Mouse (Mus musculus) liver, postnatal 0 days (tissue): ENCODE measurements around the gene St8sia1. TPM values are rescaled to one million over a fixed set of nuclear protein-coding genes. Genes with fewer than 3 reads are reported as not detected.
A peak's percentile ranks its signal among the peaks of the same experiment; 100 is the strongest.

Experiments
- ATAC-seq: fragments of 200-750 bp; cut with Nextera tagmentation; 2 replicates; pipeline ENCODE4 v1.8.0; 2017; ENCODE audit warnings: mild to moderate bottlenecking, moderate library complexity
- DNase-seq: peaks from one replicate; pipeline ENCODE4 v3.0.0-alpha.2; 2016
- H3K27ac ChIP-seq: fragments of 300-500 bp; sonication (generic); 2 replicates; pipeline ENCODE4 v1.5.1; 2014; ENCODE audit warnings: antibody characterized with exemption, moderate library complexity, mild to moderate bottlenecking, low read depth
- H3K27me3 ChIP-seq: fragments of 300-500 bp; sonication (generic); 2 replicates; pipeline ENCODE4 v1.6.1; 2014; ENCODE audit warnings: low read length, control low read depth, mixed read lengths; ENCODE audit not compliant: insufficient read depth
- H3K36me3 ChIP-seq: fragments of 300-500 bp; sonication (generic); replicated peaks from 2 replicates; pipeline ENCODE4 v1.6.1; 2014; ENCODE audit warnings: mild to moderate bottlenecking, control low read depth, low read length, moderate library complexity, mixed read lengths; ENCODE audit not compliant: insufficient read depth
- H3K4me1 ChIP-seq: fragments of 300-500 bp; sonication (generic); 2 replicates; pipeline ENCODE4 v1.6.1; 2014; ENCODE audit warnings: antibody characterized with exemption, mild to moderate bottlenecking, control low read depth; ENCODE audit not compliant: insufficient read depth
- H3K4me2 ChIP-seq: fragments of 300-500 bp; sonication (generic); 2 replicates; pipeline ENCODE4 v1.6.1; 2014; ENCODE audit warnings: low read depth, mild to moderate bottlenecking, low read length, moderate library complexity, mixed read lengths
- H3K4me3 ChIP-seq: fragments of 300-500 bp; sonication (generic); 2 replicates; pipeline ENCODE4 v1.5.1; 2014; ENCODE audit warnings: low read depth, low read length
- H3K9ac ChIP-seq: fragments of 300-500 bp; sonication (generic); replicated peaks from 2 replicates; pipeline ENCODE4 v1.6.1; 2014; ENCODE audit warnings: mild to moderate bottlenecking, moderate library complexity
- H3K9me3 ChIP-seq: fragments of 300-500 bp; sonication (generic); 2 replicates; pipeline ENCODE4 v1.6.1; 2016; ENCODE audit warnings: mild to moderate bottlenecking, control low read depth, low read length, mixed read lengths
- CTCF ChIP-seq: sonication (generic); IDR thresholded peaks from 2 replicates; pipeline ENCODE4 v1.5.1; 2016; ENCODE audit warnings: antibody characterized with exemption, low read depth
- EP300 ChIP-seq: IDR thresholded peaks from 2 replicates; pipeline ENCODE4 v1.6.1; 2016; ENCODE audit warnings: antibody characterized with exemption, low read depth, mild to moderate bottlenecking
- whole genome bisulfite sequencing: fragments of 180-500 bp; shearing (Covaris S2); extraction: QIAGEN DNeasy Blood & Tissue Kit; methylation state at CpG from one replicate; pipeline ENCODE4 v1.1.7; 2014; ENCODE audit not compliant: insufficient replicate concordance; 5-methylcytosine and 5-hydroxymethylcytosine counted together
- polyA plus RNA-seq: library from polyadenylated mRNA; unstranded; fragments of >200 nt; fragmentation: Nextera tagmentation; extraction: Ambion mirVana; gene quantifications from 2 replicates; pipeline ENCODE4 v1.2.1, GENCODE M21; 2015

St8sia1 gene
- polyA plus RNA-seq, 1 experiment from 2014 or later: 0.22 TPM

- no peak for TF ChIP-seq EP300
- no peak for TF ChIP-seq CTCF
- Histone ChIP-seq H3K4me2 (no peak overlapping the region), H3K36me3 (no peaks in the 10 kb centered on the region), H3K4me3 (no peak overlapping the region), H3K9me3 (no peaks in the 10 kb centered on the region), H3K4me1 (peaks cover 5% of the 10 kb centered on the region; the same call in 1 of the 2 replicates), H3K27ac (no peak overlapping the region), H3K9ac (no peak overlapping the region), H3K27me3 (no peaks in the 10 kb centered on the region)
- ATAC-seq: no peak
- no peak for DNase-seq
- WGBS: 73% methylated on average over 3 of the region's 3 CpGs
Observed at GRCm38 (mm10) chr6:142996887-142997286, 32.6 kb upstream of the St8sia1 start.

GRCm38 (mm10) chr6:142995567-142995966 is 31.3 kb upstream of the St8sia1 start:
- Histone ChIP-seq H3K27me3 (no peaks in the 10 kb centered on the region), H3K36me3 (no peaks in the 10 kb centered on the region), H3K4me3 (no peak overlapping the region), H3K9me3 (no peaks in the 10 kb centered on the region), H3K4me2 (no peak overlapping the region), H3K4me1 (peaks cover 5% of the 10 kb centered on the region; the same call in 1 of the 2 replicates), H3K27ac (no peak overlapping the region), H3K9ac (no peak overlapping the region)
- 61% methylated on average over 5 of the region's 5 CpGs for WGBS
- ATAC-seq (no peak), DNase-seq (no peak)
- TF ChIP-seq CTCF (no peak), EP300 (no peak)

- DNase-seq (no peak), ATAC-seq (no peak)
- H3K27me3 ChIP-seq: no peaks in the 10 kb centered on the region
- H3K9ac ChIP-seq: no peak overlapping the region
- H3K4me1 ChIP-seq: peaks cover 5% of the 10 kb centered on the region; the same call in 1 of the 2 replicates
- H3K9me3 ChIP-seq: no peaks in the 10 kb centered on the region
- 58% methylated on average over 7 of the region's 7 CpGs for WGBS
- H3K27ac ChIP-seq: no peak overlapping the region
- TF ChIP-seq EP300 (no peak), CTCF (no peak)
- no peak overlapping the region for H3K4me3 ChIP-seq
- H3K4me2 ChIP-seq: no peak overlapping the region
- no peaks in the 10 kb centered on the region for H3K36me3 ChIP-seq
Observed at GRCm38 (mm10) chr6:142994821-142995220, 30.6 kb upstream of the St8sia1 start.

GRCm38 (mm10) chr6:142993705-142994698 is 29.8 kb upstream of the St8sia1 start:
- ATAC-seq: no peak
- no peak overlapping the region for H3K4me3 ChIP-seq
- H3K4me1 ChIP-seq: peaks cover 5% of the 10 kb centered on the region; the same call in 1 of the 2 replicates
- 26% methylated on average over 14 of the region's 14 CpGs for WGBS
- H3K9ac ChIP-seq: no peak overlapping the region
- no peaks in the 10 kb centered on the region for H3K27me3 ChIP-seq
- H3K4me2 ChIP-seq: peak overlapping the region; percentile 32; the same call in 1 of the 2 replicates
- H3K27ac ChIP-seq: no peak overlapping the region
- TF ChIP-seq EP300 (no peak), CTCF (peak; percentile 24; the same call in 1 of the 2 replicates)
- no peaks in the 10 kb centered on the region for H3K36me3 ChIP-seq
- DNase-seq: no peak
- no peaks in the 10 kb centered on the region for H3K9me3 ChIP-seq

- Histone ChIP-seq H3K27ac (no peak overlapping the region), H3K4me3 (no peak overlapping the region), H3K4me1 (no peaks in the 10 kb centered on the region), H3K27me3 (no peaks in the 10 kb centered on the region), H3K9me3 (no peaks in the 10 kb centered on the region), H3K36me3 (no peaks in the 10 kb centered on the region), H3K4me2 (no peak overlapping the region), H3K9ac (no peak overlapping the region)
- 60% methylated on average over 2 of the region's 2 CpGs for WGBS
- DNase-seq (no peak), ATAC-seq (no peak)
- TF ChIP-seq CTCF (no peak), EP300 (no peak)
Observed at GRCm38 (mm10) chr6:142992971-142993370, 28.7 kb upstream of the St8sia1 start.

- no peaks in the 10 kb centered on the region for H3K9me3 ChIP-seq
- no peak for ATAC-seq
- TF ChIP-seq CTCF (no peak), EP300 (no peak)
- 62% methylated on average over 7 of the region's 7 CpGs for WGBS
- no peak overlapping the region for H3K4me2 ChIP-seq
- H3K9ac ChIP-seq: no peak overlapping the region
- H3K4me3 ChIP-seq: no peak overlapping the region
- H3K27ac ChIP-seq: no peak overlapping the region
- no peak for DNase-seq
- no peaks in the 10 kb centered on the region for H3K27me3 ChIP-seq
- no peaks in the 10 kb centered on the region for H3K36me3 ChIP-seq
- no peaks in the 10 kb centered on the region for H3K4me1 ChIP-seq
Observed at GRCm38 (mm10) chr6:142992099-142992498, 27.8 kb upstream of the St8sia1 start.
